Mouse (Mus musculus): ENCODE measurements around the gene Il13ra2.
"Not testable (repeated sequence)": the region's sequence is repeated elsewhere in the genome, so short reads cannot be mapped to it uniquely, and the experiment has no call there.

The Il13ra2 gene

DNA sequence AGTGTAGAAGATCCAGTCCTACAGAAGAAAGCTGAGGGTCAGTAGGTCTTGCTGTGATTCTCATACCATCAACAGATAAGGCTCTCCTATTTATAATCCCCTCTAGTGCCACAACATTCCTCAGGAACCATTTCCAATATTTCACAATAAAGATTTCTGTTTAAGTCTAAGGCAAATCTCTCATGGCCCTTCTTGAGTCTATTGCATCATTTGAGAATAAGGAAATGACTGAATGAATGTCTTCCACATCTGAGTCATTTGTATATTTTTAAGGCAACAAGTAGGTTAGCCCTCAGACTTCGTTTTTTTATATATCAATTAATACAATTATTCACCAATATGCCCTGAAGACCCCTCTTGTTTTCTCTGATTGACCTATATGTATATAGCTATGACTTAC, at the start of gene Il13ra2:
Gene Il13ra2, minus strand, starts transcription at position 64 of the 400 bp plus-strand sequence.
- DNase-seq, result no peak

DNA sequence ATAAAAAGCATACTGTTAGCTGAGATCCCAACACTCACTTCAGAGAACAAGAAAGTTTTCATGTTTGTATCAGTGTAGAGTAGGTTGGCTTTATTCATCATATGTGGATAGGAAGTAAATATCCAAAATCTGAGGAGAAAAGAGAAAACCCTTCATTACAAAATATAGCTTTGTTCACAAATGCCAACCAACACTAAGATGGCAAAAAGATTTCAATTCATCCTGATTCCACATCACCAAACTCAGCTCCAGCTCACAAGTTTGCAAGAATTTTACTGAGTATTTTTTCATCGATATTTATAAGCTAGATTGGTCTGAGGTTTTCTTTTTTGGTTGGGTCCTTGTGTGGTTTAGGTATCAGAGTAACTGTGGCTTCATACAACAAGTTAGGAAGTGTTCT, 24.6 kb upstream of the Il13ra2 start, which contains the start of gene Vmn1r239-ps:
Gene Vmn1r239-ps, minus strand, starts transcription at position 101 of the 400 bp plus-strand sequence.
- not testable (repeated sequence) for DNase-seq

DNA sequence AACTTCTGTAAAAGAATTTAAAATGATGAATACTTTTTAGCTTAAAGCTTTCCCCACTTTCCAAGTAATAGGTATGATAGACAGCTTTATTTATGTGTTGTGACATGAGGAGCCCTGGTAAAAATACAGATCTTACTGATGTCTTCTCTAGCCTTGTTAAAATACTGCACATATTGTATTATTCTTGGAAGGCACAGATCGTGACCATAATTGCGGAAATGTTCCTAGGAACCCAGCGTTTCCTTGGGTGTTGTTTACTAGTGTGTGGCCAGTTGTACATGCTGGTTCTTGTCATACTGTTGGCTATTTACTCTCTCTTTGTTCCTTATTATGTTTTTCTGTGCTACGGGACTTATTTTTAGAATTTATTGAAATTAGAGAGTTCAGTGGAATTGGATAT, 14.4 kb upstream of the Il13ra2 start:
- no peak for DNase-seq

DNA sequence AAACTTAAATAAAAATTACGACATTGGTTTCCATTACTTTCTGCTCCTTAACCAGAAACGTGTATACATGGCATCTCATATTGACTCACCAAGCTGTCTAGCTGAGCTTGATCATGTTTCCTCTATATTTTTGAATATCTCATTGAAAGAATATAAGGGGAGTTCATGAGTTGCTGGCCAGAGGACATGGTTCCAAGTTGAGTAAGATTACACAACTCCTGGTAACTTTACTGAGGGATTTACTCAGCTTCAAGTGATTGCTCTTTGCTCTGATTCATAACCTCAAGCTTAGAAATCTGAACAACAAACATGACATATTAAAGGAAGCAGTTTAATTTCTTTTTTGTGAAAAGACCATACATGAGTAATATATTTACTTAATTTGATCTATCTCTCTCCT, 6.4 kb upstream of the Il13ra2 start:
- no peak for DNase-seq

DNA sequence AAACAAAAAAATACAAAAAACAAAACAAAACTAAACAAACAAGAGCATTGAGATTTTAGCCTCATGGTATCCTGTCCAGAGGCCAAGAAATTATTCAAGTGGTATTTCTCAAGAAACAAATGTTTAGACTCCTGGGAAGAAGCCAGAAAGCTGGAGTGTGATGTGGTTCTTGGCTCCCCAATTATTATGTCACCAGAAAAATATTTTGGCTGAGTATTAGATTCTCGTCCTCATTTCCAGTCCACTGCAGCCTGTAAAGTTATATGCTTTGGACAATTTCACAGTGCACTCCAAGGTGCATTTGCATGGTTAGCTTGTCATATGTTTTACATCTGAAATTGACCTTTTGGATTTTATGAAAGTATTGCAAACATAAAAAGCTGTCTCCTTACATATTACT, 761 bp upstream of the Il13ra2 start:
- DNase-seq, result no peak

DNA sequence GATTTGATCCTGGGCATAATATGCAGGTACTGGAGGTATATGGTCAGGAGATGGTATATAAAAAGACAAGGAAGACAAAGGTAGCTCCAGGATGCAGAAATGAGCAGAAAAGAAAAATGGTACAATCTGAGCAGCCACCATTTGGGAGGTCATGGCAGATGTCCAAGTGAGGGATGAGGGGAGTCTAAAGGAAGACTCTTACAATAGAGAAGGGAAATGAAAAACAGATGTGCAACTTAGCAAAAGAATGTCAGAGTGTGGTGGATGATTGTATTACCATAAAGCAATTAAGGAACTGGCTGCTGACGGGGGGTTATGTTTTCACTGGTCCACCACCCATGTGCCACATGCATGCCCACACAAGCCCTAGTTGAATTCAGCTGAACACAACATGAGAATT, 35.5 kb downstream of the Il13ra2 start:
- DNase-seq, result no peak

DNA sequence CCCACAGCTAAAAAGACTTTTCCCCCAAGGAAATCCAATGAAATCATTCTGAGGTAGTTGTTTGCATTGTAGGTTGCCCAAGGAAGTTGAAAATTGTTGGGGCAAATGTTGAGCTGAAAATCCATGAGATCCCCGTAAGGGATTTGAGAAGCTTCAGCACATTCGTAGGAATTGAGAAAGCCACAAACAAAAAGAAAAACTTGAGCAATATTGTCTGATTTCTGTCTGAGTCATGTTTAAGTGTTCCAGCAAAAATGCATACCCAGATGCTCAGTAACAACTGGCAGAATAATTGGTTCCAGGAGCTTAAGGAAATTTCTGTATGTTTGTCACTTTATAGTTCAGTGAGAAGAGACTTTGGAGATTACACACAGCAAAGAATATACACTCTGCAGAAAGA, 79.8 kb downstream of the Il13ra2 start:
- DNase-seq, result no peak

All from cerebellum, adult 11 months (tissue).